Mouse (Mus musculus) naive thymus-derived CD4-positive, alpha-beta T cell, adult 5 months (primary cell): Measurements from ENCODE around the gene Gm15097. TPM values are rescaled to one million over a fixed set of nuclear protein-coding genes. Genes with fewer than 3 reads are reported as not detected.

ENCODE experiments used
- polyA plus RNA-seq: library from polyadenylated mRNA; unstranded; fragments of 100-300 nt; shearing (Covaris generic); gene quantifications from one replicate; pipeline ENCODE4 v1.2.1, GENCODE M21; 2017

Gene Gm15097
- polyA plus RNA-seq, result not detected

GRCm38 (mm10) chrX:149784173-149784572 is at the start of gene Gm15097:
TSS of gene Gm15097 (plus strand) at chrX:149784473.

Other genes starting within 250 kb of the Gm15097 start
- gene Gm10439, start 189.9 kb upstream of the Gm15097 start, polyA plus RNA-seq, result not detected
- gene Gm15091, start 157.2 kb downstream of the Gm15097 start, polyA plus RNA-seq, result not detected